Mouse (Mus musculus): ENCODE measurements around the gene Nans.

Gene Nans

DNA sequence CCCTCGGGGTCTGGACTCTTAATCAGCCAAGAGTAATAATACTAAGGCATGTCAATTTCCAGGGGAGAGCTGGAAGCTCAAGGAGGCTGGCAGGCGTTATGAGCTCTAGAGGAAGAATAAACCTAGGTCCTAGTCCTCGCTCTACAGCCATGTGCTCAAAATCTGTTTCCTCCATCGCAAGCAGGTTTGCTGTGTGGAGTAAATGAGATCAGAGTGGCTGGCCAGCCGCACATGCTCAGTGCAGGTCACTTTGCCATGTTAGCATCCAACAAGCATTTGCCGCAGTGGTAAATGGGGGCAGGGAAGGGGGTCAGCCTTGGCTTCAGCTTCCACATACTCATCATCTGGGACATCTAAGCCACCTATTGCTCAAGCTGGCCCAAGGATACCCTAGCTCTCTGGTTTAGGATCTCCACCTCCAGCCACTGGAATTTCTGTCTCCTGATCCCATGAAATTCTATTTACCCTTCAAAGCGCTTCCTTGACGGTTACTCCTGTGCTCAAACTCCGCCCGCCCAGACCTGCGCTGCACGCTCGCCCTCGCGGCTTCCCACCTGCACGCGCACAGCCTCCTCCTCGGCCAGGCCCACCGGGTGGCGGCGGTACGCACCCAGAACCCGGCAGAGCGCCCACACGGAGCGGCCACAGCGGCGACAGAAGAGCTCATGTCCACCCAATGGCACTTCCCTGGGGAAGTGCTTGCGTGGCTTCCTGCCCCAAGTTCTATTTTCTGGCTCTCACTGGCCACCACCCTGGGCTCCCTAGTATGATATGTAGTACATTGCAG lies 45.1 kb downstream of the Nans start:
- no peak for DNase-seq

DNA sequence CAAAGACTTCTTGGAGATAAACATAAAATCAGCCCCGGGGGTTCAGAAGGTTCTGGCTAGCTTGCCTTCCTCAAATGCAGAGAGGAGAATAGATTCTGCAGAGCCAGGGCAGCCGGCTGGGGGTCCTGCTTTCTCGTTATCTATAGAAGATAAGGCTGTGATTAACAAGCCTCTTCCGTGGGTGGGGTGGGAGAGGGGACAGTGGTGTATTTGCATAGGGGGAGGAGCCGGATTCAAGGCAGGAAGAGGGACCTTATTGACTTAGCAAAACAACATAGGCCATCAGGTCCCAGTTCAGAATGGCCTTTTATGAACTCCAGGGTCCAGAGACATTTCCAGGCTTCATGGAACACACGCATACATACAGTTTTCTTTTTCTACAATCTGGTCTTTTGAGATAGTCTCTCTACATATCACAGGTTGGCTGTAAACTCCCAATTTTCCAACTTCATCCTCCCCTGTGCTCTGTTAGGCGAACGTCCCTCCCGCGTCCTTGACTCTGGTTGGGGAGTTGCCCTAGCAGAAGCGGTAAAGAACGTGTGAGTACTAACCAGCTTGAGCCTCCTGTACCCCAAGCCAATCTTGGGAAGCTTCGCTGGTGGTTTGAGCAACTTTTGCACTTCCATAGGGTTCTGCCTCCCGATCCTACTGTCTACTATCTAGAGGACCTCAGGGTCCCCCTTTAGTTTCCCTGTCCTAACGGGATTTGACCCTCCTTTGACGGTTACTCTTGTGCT lies 46.2 kb downstream of the Nans start:
- DNase-seq, result no peak

DNA sequence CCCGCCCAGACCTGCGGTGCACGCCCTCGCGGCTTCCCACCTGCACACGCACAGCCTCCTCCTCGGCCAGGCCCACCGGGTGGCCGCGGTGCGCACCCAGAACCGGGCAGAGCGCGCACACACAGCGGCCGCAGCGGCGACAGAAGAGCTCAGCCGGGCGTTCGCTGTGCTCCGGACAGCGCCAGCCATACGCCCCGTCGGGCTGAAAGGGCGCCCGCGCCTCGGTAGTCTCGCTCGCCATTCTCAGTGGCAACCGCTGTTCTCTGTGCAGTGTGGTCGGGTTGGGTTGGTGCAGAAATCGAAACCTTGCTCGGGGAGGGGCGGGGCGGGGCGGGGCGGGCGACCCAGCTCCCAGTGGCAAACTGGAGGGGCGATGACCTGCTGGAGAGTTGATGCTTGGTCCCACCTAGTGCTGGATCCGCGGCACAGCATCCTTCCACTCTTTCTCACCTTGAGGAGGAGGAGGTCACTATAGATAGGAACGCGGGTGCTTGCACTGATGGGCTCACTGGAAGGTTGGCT lies 46.9 kb downstream of the Nans start, which contains the start of gene Trim14:
Trim14 (minus strand) TSS at position 302 of the 522 bp plus-strand sequence.
- peak in 1 of 2 experiments; percentile 52 for DNase-seq

- no peak for DNase-seq
These were observed 50.1 kb downstream of the Nans start for GRCm38 (mm10) chr4:46539167-46539566.

DNA sequence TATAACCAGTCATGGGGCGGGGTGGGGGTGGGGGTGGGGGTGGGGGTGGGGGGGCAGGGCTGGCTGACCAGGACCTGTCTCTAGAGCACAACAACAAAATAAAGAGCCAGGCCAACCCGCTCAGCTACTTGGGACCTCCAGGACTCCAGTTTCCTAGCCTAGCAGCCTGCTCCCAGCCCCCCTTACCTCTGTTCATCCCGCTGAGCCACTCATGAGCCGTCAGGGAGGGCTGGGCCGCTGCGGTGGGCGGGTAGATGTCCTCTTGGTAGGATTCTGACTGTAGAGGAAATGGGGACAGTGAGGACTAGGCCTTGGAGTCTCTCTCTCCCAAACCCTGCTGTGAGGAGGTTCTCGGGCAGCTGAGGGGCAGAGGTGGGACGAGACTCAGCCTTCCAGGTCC lies 52.7 kb downstream of the Nans start:
- DNase-seq, result no peak

DNA sequence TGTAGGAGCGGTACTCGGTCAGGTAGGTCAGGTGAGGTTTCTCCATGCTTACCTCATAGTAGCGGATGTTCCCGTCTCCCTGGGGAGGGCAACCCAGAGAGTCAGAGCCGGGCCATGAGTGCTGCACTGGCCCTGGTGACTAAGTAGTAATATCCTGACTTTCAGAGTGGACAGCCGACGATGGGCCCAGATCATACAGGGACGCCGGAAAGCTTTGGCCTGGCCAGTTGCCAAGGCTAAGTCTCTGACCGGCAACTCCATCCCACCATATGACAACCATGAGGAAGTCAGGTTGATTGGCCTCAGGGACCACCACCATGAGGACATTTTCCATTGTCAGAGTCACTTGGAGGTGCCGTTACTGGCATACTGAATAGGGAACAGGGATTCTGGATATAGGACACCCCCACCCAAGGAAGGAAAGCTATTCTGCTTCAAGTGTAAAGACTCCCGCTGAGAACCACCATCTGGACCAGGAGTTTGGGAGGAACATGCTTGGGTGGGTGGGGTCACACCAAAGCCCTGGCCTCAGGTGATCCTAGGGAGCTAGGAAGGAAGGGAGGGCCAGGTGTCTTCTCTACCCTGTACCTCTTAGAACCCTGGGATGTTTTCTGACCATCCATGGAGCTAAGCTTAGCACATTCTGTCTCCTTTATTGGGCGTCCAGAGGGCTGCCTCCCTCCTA lies 54.5 kb downstream of the Nans start:
- peak; percentile 55 to 72 for DNase-seq

GRCm38 (mm10) chr4:46544313-46544712 lies 55.3 kb downstream of the Nans start:
- DNase-seq, result peak; percentile 59 to 75

- DNase-seq, result peak; percentile 64 to 76
These were observed 56.5 kb downstream of the Nans start for GRCm38 (mm10) chr4:46545498-46545897.

GRCm38 (mm10) chr4:46546709-46547108 lies 57.7 kb downstream of the Nans start:
- no peak for DNase-seq

DNA sequence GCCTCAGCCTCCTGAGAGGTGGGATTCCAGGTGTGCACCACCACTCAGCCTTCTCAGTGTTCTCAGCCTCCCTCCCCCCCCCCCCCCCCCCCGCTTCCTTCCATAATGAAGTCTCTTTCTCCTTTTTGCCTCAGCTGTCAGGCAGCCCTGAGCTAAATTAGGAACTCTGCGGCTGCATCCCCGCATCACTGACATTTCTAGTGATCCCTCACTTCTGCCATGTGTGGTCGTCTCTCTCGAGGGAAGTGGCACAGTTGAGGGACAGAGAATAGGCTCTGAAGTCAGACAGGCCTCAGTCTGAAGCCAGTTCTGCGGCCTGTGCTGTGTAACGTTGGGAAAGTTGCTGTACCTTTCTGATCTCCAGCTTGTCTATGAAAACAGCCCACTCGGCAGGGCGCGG lies 60.9 kb downstream of the Nans start:
- DNase-seq, result no peak

DNA sequence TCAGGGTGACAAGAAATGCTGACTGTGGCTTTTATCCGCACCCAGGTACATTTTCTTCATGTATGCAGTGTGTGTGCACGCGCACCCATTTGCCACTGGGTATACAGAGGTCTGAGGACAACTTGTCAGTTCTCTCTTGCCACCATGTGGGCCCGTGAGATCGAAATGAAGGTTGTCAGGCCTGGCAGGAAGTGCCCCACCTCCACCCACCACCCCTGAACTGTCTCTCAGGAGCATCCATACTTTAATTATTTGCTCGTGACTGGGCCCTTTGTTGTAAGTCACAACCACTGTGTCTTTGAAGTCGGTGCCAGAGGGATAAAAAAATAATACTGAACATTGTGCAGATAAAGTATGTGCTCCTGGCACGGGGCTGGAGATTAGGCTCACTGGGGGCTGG lies 61.4 kb downstream of the Nans start:
- DNase-seq, result no peak
